Mouse (Mus musculus) inflammation-experienced regulatory T-cells, adult 16 weeks (primary cell): ENCODE measurements around the gene Chsy1. TPM values are rescaled to one million over a fixed set of nuclear protein-coding genes. Genes with fewer than 3 reads are reported as not detected.

Experiments
- polyA plus RNA-seq: library from polyadenylated mRNA; unstranded; fragments of 100-300 nt; shearing (Covaris generic); gene quantifications from one replicate; pipeline ENCODE4 v1.2.1, GENCODE M21; 2017

The Chsy1 gene
- polyA plus RNA-seq = 1.7 TPM

DNA sequence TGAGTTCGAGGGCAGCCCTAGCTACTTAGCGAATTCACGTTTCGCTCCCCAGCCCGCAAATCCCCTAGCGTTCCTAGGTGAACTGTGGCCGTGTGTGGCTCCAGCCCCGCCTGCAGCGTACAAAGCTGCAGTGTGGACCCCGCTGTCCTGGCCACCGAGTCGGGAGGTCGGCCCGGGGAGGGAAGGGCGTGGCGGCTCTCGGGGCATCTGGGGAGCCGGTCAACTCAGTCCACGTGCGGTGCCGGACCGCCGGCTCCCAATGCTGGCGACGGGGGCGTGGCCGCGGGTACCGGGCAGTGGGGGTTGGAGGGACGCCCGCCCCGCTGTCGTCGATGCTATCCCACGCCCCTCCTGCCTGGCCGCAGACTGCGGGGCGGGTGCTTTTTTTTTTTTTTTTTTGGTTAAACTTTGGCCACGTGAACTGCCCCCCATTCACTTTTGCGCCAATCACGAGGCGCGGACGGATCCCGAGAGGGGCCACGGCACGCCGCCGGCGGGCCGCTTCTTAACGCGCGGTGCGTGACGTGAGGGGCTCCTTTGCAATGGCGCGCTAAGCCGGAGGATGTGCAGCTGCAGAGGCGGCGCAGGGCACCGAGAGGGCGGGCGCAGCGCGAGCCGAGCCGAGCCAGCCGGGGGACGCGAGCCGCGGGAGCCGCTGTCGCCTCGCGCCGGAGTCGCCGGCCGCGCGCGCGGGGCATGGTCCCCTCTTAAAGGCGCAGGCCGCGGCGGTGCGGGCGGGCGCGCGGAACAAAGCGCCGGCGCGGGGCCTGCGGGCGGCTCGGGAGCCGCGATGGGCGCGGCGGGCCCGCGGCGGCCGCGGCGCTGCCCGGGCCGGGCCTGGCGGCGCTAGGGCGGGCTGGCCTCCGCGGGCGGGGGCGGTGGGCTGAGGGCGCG is at the start of gene Chsy1:
Chsy1 (plus strand) TSS at position 555 of the 894 bp plus-strand sequence.

DNA sequence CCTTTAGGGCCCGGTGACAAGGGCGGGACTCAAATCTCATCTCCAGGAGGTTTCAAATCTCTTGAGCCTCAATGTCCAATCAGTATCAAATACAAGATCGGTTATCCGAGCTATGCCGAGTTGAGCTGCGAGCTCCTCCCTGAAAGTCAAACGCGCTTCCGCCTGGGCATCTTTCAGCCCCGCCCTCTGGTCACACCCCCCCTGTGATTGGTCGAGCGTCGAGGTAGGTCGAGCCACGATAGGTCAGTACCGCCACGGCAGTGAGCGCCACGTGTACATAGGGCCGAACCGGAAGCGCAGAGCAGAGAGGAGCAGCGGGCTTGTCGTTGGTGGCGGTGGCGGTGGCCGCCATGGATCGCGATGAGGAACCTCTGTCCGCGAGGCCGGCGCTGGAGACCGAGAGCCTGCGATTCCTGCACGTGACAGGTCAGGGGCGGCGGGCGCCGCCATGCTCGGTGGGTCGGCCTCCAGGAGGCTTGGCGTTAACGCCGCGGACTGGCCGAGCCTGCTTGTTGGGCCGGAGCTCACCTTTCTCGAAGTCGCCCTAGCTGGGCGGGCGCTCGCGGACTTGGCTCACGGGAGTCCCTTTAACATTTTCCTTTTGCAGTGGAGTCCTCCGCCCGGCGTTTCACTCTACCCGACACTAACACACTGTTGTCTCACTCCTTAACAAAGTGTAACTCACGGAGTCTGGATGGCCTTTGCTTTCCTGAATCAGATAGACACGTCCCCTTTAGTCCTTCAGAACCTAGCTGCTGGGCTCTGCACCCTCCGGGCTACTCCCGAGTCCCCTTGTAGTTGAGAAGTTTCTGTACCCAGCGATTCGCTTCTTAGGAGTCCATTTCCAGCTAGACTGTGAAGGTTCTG is 29.7 kb upstream of the Chsy1 start, which contains the start of gene Selenos:
Selenos (plus strand) TSS at position 286 of the 867 bp plus-strand sequence.

Other genes starting within 250 kb of the Chsy1 start
- not detected for gene Pcsk6, start 247.8 kb upstream of the Chsy1 start, polyA plus RNA-seq
- not detected for gene Gm45213, start 65.9 kb upstream of the Chsy1 start, polyA plus RNA-seq
- gene Snrpa1, start 50.5 kb upstream of the Chsy1 start, polyA plus RNA-seq = 122 TPM
- gene Selenos, start 29.9 kb upstream of the Chsy1 start, polyA plus RNA-seq = 158 TPM